In the genomic region with DNA sequence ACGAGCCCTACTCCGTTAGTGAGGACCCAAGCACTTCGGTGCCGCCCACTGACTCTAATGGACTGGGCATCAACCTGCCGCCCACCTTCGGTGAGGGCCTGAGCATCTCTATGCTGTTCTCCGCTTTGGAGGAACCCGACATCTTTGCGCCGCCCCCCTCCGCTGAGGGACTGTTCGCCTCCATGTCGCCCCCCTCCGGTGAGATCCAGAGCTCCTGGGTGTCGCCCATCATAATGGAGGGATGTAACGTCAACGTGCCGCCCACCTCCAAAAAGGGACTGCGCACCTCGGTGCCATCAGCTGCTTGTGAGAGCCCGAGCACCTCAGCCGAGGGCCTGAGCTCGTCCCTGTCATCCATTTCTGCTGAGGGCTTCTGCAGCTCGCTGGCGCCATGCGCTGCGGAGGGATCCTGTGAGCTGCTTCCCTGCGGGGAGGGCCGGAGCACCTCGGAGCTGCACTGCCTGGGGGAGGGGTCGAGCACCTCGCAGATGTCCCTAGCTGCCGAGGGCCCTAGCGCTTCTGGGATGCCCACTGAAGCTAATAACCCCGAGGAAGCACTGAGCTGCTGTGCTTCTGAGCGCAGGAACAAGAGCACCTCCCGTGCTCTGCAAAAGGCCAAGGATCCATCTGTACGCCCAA, we compare ENCODE assay signal across 8 mouse cellular contexts. TPM values are rescaled to one million over a fixed set of nuclear protein-coding genes. Genes with fewer than 3 reads are reported as not detected.
DNase-seq lines count a peak whose midpoint lies in the region; ATAC-seq lines count a peak whose summit lies in the region.

No protein-coding gene starts in this region.

- peak overlapping the region; percentile 91 for H3K27ac ChIP-seq in hindbrain, embryonic 15.5 days (replicated peaks)

- peak; percentile 79 for ATAC-seq in hindbrain, embryonic 15.5 days (ENCODE audit: low FRiP score, low read depth)

- H3K4me2 ChIP-seq in hindbrain, embryonic 15.5 days = peak overlapping the region; percentile 64

- H3K9me3 ChIP-seq in hindbrain, embryonic 15.5 days = no peaks in the 10 kb centered on the region

- H3K36me3 ChIP-seq in hindbrain, embryonic 15.5 days = peaks cover 5% of the 10 kb centered on the region; the same call in 1 of the 2 replicates

- peaks cover 17% of the 10 kb centered on the region for H3K4me1 ChIP-seq in hindbrain, embryonic 15.5 days (replicated peaks)

- peaks cover 37% of the 10 kb centered on the region for H3K27me3 ChIP-seq in hindbrain, embryonic 15.5 days

- DNase-seq in ZHBTc4 (ENCODE audit: low read depth, low spot score) = peak; percentile 70
- peak; percentile 50 to 79 for DNase-seq in cerebellum, postnatal 4 days (ENCODE audit: low spot score in 2 of 2)
- DNase-seq in gastrocnemius, adult 18-20 months (ENCODE audit: low spot score) = peak; percentile 45
- DNase-seq in left cerebral cortex, adult 11 months (ENCODE audit: low spot score) = peak; percentile 67
- DNase-seq in lung, postnatal 25 days (ENCODE audit: low spot score) = peak; percentile 64
- DNase-seq in retina, adult 2 months (ENCODE audit: low read depth, low spot score) = peak; percentile 44
- peak; percentile 89 for DNase-seq in thymus, postnatal 4 days

- peak overlapping the region; percentile 69 for H3K4me3 ChIP-seq in hindbrain, embryonic 15.5 days

- peak overlapping the region; percentile 86 for H3K9ac ChIP-seq in hindbrain, embryonic 15.5 days

- WGBS in hindbrain, embryonic 15.5 days = 18% methylated on average over 38 of the region's 38 CpGs

RNA-seq across cellular contexts. Expression of gene Magee1, which starts 1.2 kb away (rescaled TPM):
- total RNA-seq in gastrocnemius, adult 18-20 months (2021) = 1 to 10 TPM; 1.1 TPM
- 234 and 241 TPM in 2 replicates for polyA plus RNA-seq in hindbrain, embryonic 15.5 days (2015; fragmentation: Nextera tagmentation; extraction: Ambion mirVana)

RNA-seq across cellular contexts. Expression of gene Pbdc1, which starts 41.8 kb away (rescaled TPM):
- total RNA-seq in gastrocnemius, adult 18-20 months (2021) = 1 to 10 TPM; 7.3 to 9.0 TPM
- polyA plus RNA-seq in hindbrain, embryonic 15.5 days (2015; fragmentation: Nextera tagmentation; extraction: Ambion mirVana) = 30.9 and 31.4 TPM in 2 replicates

Comparison
In these comparisons a context has a peak if more than half of its experiments do, and no peak if none do; other contexts are left out.
1. Peak in every context shown above with its lines: DNase-seq, ATAC-seq, H3K4me3 ChIP-seq and H3K27ac ChIP-seq.